Mouse (Mus musculus) liver, adult 2 months (tissue): ENCODE results near the gene Bcl3.

ENCODE experiments used
- CTCF ChIP-seq: fragments of 200-500 bp; IDR thresholded peaks from 2 replicates; pipeline ENCODE4 v1.5.1; 2011; ENCODE audit warnings: low read depth, low read length, control low read depth
- POLR2A ChIP-seq: fragments of 200-500 bp; IDR thresholded peaks from 2 replicates; pipeline ENCODE4 v1.6.1; 2011; ENCODE audit warnings: low read length, control low read depth; ENCODE audit not compliant: insufficient read depth; ENCODE audit errors: extremely low read depth

DNA sequence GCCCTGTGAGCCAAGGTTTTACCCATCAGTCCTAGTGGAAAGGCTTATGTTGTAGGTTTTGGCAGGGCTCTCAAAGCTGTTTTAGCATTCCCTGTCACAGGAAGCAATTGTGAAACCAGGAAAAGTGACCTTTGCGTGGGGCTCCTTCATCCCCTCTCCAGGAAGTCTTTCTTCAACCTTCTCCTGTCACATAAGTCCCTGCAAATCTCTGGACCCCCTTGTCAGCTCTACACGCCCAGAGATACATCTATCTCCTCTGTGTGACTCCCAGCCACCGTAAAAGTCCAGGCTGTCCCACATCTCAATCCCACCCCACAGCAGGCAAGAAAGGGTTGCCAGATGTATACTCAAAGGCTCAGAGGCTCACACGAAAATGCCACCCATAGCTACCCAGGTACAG, 50.9 kb downstream of the Bcl3 start:
- TF ChIP-seq CTCF (no peak), POLR2A (no peak)
